Mouse (Mus musculus) embryo, embryonic 10 days (tissue): ENCODE results near the gene Mpped1.

Source experiments
- DNase-seq: peaks from one replicate; pipeline ENCODE4 v3.0.0-alpha.2; 2015; ENCODE audit warnings: low spot score

Mpped1 gene

DNA sequence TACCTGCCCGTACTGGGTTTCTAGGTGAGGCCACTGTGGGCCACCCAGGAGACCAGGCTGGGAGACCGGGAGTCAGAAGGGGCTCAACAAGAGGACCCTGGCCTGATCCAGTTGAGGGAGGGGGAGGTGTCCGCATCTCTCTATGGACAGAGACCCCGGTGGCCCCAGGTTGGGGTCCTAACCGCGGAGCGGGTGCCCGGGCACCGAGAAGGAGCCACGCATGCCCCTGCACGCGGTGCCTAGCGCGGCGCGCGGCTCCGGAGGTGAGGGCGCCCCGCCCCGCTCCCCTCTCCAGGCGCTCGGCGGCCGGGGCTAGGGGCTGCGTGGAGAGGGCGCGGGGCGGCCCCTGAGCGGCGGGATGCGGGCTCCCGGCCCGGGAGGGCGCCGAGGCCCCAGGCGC lies at the start of gene Mpped1:
Gene Mpped1 (plus strand): TSS at position 81 of the 400 bp plus-strand sequence.
- DNase-seq = no peak

DNA sequence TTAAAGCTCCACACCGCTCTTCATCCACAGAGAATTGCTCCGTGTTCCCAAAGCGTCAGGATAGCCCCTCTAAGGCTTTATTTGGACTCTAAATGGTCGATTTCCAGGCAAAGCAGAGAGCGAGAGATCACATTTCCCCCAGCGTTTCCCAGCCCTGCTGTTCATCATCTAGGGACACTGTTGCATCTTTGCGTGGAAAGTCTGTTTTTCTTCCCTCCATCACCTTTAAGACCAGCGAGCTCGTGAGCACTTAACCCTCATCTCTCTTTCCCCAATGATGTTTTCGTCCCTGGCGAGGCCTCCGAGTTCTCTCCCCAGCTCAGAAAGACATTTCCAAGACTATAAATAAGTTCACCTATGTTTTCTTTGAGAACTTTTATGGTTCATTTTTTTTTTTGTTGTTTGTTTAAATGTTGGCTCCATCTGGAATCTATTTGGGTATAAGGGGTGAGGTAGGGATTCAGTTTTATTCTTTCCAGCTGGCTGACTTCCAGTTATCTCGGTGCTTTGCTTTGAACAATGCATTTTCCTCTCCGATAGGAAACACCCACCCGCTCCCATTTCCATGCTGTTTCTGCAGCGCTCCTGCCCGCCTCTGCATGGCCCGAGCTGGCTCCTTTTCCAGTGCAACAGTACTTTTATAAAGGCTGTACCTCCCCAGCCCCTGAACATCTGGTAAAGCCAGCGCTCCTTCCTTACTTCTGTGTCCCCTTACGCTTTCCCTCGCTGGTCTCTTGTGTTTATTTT lies 38.4 kb upstream of the Mpped1 start:
- peak; percentile 76 for DNase-seq

DNA sequence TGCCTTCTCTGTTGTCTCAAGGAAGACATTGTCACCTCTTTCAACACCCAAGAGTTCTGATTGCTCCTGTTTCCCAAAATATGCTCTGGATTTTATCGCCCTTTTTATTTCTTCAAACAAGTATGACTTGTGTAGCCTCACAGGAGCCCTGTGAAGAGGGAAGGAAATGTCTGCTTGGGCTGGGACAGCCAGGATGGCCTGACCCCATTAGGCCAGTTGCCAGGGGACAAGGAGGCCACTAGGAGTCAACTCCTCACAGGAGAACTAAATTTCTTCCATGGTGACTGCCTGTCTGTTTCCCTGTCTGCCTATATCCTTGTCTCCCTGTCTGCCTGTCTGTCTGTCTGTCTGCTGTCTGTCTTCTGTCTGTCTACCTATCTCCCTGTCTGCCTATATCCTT lies 37.2 kb upstream of the Mpped1 start:
- no peak for DNase-seq

DNA sequence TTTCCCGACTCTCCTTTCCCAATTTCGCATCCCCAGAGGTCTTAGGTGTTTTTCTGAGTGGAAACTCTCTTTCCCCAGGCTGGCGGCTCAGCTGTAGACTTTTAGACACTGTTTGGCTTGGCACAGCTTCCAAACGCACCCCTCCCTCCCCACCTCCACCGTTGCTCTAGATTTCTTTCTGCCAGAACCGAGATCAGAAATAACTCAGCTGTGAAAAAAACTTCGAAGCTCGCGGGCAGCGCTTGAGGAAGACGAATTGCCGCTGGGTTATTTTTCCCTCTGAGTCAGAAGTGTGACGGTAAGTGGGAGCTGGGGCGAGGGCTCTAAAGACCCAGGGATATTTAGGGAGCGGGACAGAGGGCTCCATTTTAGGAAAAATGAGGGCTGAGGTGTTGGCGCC lies 33.0 kb upstream of the Mpped1 start:
- DNase-seq = no peak

DNA sequence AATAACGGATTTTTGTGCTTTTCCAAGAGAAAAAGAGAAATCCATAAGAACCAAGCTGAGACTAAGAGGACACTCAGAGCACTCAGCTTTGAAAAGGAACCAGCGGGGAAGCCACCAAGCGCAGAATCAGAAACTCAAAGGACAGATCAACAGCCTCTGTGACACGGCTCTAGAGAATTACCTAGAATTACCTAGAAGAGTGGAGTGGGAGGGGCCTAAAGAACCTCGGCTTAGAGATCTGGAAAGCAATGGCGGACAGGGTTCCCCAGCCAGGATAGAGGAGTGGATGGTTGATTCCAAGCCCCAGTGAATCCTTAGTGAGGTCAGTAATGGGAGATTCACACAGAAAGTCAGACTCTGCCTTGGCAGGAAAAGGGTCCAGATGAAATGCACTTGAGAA lies 30.3 kb upstream of the Mpped1 start:
- DNase-seq = no peak

DNA sequence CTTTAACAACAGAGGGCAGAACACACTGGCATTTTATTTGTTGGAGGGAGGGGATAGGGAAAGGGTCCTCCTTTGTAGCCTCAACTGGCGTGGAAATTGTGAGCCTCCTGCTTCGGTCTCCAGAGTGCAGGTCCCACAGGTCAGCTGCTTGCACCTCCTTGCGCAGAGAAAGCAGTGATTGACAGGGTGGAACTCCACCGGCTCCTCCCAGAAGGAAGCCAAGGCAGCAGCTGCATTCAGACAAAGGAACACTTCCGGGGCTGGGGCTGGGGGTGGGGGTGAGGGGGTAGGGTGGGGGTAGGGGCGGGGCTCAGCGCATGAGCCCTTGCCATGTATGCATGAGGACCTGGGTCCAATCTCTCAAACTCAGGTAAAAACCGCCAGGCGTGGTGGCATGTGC lies 29.8 kb upstream of the Mpped1 start:
- DNase-seq = no peak

DNA sequence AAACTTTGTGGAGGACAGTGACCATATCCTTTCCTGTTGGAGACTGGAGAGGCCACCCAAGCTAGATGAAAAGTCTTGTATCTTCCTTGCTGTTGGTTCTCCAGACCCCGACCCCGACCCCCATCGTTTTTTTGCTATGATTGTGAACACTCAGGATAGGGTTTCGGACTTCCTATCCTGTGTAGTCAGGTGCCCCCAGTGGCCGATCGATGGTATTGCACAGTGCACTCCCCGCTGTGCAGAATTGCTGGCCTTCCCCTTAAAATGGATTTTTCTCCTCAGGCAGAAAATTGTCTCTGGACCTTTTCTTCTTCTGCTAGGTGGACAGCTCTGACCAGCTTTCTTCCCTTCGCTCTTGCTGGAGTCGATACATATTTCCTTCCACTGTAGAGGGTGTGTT lies 22.5 kb upstream of the Mpped1 start:
- peak; percentile 83 for DNase-seq

DNA sequence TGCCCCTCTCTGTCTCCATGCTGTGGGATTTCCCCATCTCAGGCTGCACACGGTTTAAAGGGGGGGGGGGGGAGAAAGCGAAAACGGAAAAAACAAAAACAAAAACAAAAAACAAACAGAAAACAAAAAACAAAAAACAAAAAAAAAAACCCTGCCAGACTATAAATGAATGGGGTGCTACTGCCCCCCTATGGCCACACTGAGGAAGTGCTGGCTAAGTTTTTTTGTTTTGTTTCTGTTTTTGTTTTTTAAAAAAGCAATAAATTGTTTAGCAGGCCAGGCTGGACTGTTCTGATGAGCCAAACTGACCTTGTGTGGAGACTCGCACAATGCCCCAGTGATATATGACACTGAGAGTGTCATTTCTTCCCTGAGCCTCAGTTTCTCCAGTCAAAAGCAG lies 20.3 kb upstream of the Mpped1 start:
- DNase-seq = no peak

DNA sequence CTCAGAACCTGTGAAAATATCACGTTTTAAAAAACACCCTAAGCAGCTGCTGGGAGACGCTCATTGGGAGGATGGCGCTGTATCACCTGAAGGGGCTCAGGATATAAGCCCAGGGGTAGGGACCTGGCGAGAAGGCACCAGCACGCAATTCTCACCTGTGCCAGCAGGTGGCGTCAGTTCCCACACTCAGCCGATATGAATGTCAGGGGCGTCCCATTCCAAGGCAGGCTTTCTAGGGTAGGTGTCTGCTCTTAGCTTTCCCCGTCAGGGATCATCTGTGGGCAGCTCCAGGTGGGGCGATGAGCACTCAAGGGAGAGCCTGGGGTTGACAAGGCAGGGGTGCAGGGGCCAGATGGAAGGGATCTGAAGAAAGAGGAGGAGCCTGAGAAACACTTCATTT lies 18.6 kb upstream of the Mpped1 start:
- peak; percentile 83 for DNase-seq

DNA sequence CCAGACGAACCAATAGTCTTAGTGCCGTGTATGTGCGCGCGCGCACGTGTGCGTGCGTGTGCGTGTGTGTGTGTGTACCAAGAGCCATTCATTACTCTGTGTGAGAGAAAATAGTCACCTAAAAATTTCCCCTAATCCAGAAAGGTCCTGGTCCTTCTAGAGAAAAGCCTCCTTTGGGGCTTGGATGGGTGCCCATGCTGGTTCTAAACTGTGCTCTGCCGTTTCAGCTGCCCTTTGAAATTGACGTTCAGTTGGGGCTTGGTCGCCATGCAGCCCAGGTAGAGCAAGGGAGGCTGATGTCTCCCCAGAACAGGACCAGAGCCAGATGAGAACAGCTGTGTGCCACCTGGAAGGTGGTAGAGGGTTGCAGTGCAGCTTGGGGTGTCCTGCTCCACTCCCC lies 17.8 kb upstream of the Mpped1 start:
- no peak for DNase-seq

DNA sequence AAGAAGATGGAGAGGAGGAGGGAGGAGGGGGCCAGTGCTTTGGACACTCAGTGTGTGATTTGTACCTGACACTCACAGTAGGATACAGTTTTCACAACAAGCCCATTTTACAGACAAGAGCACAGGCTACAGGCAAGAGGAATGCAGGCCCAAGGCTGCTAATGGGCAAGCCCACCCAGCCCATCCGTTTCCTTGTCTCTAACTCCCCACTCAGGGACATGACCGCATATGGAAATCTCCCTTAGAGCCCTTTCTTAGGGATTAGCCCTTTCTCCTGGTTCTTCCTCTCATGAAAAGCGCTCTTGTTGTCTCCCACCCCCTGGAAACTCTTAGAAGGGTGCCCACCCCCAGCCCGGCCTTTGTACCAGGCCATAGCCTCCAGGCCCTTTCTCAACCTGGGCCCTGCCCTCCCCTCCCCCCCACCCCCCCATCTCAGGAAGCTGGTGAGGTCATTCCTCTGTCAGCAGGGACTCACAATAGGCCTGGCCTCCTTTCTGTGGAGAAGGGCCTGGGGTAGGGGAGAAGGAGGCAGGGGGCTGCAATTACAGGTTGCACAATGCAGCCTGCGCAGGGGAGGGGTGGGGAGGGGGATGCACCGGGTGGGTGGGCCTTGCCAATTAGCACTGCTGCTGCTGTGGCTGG lies 13.8 kb upstream of the Mpped1 start:
- DNase-seq = peak; percentile 42

DNA sequence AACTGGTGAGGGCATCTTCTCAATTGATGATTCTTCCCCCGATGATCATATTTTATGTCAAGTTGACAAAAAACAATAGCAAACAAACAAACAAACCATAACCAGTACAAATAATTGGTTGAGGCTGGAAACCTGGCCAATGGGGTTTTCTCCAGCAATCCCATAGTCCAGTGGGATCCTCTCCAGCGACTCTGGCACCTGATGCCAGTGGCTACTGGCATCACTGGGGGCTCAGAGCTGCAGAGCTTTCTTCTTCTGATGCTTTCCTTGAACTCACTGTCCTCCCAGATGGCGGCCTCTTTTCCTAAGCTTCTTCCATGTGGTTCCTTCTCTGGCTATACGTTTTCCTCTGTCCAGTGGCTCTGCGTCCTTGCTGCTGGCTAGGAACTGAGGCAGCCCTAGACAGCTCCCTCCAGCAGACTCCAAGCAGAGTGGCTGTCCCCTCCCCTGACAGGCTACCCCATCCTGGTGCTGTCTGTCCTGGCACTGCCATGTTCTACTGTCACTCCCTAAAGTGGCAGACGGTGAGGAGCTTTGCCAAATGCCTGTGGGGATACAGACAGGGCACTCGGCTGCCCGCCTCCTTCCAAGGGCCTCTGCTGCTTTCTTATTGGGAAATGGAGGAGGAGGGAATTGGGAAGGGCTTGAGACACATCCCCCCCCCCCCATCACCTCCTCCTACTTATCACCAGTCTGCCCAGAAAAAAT lies 7.8 kb upstream of the Mpped1 start:
- DNase-seq = no peak

DNA sequence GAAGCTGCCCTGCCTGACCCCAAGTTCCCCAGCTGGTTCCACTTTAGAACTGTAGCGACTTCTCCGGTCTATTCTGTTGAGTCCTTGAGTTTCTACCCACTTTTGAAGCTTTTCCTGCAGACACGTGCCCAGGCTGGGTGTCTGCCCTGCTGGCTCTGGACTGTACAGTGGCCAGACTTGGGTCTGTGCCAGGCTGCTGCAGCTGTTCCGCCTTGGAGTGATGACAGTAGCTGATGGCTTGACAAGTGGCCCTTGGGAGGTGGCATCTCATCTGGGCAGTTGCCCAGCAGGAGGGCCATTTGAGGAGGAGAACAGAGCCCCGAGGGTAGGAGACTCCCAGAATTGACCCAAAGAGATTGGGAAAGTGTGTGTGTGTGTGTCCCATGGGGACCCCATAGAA lies 6.8 kb upstream of the Mpped1 start:
- DNase-seq = no peak

DNA sequence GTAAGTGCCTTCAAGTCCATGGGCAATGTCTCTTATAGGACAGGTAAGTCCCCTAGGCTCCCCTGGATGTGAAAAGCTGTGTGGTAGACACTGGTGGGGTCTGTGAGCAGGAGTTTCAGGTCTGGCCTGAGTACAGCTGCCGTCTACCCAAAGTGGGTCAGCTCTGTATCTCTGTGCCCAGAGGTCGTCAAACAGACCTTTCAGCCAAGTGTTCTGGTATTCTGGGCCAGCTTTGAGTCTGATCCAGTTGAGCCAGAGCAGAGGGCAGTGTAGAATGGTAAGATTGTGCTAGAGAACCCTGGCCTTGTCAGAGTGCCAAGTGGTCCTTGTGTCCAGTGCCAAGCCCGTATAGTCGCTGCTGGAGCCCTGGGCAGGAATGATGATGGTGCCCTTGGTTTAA lies 6.3 kb upstream of the Mpped1 start:
- DNase-seq = no peak

DNA sequence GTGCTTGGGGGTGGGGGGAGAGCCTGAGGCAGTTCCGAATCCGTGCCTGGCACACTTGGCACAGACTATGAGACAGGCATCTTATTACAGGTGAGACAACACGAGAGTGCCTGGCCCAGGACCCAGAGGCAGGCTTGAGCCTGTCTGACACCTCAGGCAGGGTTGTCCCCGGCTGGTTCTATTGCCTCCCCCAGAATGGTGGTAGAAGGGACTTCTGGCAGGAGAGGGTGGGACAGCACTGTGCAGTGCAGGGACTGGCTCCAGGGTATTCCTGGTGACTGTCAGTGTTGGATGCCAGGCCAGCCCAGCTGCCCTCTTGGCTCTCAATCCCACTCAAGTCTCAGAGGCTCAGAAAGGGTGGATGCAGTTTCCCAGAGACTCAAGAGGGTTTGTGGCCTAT lies 4.3 kb upstream of the Mpped1 start:
- DNase-seq = no peak

DNA sequence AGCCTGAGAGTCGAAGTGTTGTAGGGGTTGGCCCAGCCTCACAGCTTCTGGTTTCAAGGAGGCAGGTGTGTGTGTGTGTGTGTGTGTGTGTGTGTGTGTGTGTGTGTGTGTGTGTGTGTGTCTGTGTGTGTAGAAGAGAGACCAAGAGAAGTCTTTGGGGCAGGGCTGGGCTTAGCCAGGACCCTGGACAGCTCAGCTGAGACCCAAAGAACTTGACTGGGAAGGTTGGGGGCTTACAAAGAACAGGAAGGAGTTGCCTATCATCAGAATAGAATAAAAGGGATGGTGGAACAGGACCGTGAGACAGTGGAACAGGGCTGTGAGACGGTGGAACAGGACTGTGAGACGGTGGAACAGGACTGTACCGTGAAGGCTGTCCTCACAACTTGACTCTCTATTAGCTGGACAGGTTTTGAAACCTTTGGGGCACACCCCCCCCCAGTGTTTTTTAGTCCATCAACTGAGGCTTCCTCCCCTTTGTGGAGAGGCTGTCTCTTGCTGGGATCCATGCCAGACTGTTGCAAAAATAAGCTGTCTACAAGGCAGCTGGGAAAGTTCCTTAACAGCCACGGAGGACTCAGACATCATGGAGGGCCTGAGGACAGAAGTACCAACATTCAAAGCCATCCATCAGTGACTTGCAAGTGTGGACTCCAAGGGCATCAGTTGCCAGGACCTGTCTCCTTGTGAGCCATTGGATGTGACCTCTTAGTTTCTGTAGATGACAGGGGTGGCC lies 2.8 kb upstream of the Mpped1 start:
- no peak for DNase-seq

DNA sequence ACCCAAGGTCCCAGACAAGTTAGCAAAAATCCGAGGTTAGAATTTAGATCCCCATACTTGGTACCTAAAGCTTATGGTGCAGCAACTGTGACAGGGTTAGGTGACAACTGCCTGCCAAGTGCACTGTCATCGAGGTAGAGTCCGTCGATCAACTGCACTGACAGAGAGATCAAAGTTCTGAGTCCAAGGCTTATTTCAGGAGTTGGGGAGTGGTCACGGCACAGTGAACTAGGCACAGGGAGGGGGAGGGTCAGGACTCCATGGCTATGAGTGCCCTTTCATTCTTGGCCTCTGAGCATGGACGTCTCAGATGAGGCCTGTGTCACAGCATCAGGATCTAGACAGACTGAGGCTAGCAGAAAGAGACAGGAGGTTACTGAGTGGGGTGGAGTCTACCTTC lies 1.8 kb upstream of the Mpped1 start:
- no peak for DNase-seq

DNA sequence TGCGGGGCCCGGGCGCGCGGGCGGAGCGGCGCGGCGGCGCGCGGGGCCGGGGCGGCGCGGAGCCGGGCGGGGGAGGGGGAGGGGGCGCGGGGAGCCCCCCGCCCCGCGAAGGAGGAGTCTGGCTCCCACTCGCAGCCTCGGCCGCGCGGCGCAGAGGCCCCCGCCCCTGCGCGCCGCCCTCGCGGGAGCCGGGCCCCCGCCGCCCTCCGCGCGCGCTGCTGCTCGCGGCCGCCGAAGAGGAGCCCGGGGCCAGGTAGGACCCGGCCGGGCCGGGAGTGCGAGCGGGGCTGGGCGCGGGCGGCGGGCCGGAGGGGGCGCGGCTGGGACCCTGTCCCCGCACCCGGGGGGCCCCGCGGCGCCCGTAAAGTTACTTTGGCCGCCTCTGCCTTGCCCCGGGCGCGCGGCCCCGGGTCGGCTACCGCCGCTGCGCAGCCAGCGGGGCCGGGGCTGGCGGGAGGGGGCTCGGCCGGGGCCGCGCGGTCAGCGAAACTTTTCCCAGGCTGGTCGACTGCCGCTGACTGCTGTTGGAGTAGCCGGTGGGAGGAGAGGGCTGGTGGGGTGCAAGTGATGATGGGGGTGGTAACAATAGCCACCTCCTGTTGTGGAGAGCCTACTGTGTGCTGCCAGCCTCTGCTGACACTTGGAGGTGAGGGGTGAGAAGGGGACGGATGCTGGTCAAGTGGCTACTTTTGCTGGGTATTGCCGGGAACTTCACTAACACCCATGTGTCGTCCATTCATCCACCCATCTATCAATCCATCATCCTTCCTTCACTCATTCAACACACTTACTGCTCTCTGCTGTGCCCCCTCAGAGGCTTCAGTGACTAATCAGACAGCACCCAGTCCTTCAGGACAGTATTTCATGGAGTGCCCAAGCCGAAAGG lies 831 bp downstream of the Mpped1 start:
- DNase-seq = no peak

DNA sequence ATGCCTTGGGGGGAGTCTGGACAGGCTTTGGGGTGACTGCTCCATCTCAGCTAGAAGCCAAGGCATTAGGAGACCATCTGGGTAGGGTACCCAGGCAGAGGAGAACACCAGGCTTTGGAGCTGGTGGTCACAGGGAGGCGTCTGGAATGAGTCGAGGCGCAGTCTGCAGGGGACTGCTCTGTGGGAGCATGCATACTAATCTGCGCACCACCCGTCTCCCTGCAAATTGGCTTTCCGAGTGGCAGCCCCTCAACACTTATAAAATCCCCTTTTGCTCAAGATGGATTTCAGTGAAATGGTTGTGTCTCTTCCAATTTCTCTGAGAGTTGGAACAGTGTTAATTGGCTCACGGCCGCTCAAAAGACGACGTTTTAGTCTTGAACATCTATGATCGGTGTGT lies 2.0 kb downstream of the Mpped1 start:
- DNase-seq = no peak

DNA sequence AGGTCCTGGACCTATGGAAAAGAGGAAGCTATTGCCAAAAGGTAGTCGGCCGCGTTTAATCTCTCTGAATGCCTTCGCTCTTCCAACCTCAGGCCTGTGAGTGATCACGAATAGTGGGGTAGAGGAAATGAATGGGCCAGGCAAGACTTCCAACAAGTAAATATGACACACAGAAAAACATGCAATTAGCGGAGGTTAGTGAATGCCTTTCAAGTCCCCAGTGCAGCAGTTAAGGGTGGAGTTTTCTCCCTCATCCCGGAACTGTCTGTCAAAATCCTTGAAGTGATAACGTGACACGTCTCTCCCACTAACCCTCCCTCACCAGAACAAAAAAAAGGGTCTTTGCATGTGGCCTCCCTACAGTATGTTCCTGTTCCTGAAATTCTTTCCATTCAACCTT lies 3.0 kb downstream of the Mpped1 start:
- DNase-seq = no peak

DNA sequence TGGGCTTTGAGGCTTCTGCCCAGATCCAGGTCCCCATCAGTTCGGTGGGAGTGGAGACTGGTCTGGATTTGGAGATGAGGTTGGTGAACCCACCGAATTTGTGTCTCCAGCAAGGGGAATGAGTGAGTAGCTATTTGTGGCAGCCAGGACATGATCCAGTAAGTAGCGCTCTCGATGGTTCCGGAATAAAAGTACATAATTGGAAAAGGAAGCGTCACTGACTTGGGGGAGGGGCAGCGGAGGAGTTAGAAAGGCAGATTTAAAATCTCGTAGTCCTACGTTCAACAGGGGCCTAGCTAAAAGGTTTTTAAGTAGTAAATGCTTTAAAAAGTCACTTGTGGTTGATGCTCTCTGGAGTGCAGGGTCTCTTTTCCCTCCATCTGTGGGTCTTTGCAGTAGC lies 5.5 kb downstream of the Mpped1 start:
- no peak for DNase-seq

DNA sequence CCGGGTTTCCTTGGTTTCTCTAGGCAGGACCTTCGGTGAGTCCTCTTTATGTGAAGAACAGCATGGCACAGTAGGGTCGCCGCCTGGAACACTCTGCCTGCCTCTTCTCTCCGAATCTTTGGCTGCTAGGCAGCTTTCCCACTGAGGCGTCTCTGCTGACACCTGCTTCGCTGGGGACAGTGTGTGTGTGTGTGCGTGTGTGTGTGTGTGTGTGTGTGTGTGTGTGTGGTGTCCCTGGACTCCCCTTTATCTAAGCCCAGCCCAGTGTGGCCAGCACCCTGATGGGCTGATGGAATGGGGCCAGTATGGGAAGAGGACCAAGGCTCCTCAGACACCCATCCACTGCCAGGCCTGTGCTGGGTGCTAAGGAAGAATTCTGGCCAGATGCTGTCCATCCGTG lies 9.8 kb downstream of the Mpped1 start:
- no peak for DNase-seq
